Mouse (Mus musculus): Measurements from ENCODE around the gene Vps45.
A peak's percentile ranks its signal among the peaks of the same experiment; 100 is the strongest.

The Vps45 gene

GRCm38 (mm10) chr3:96058231-96058896 is at the start of gene Vps45:
Gene Vps45 (minus strand): TSS chr3:96058466.
- DNase-seq (ENCODE audit: low read depth in 2 of 2, low spot score in 2 of 2) = peak; percentile 46 to 65

- DNase-seq (ENCODE audit: low read depth in 2 of 2, low spot score in 2 of 2) = no peak
Observed at GRCm38 (mm10) chr3:96106151-96106550, 47.9 kb upstream of the Vps45 start.

- DNase-seq (ENCODE audit: low read depth in 2 of 2, low spot score in 2 of 2) = no peak
Observed at GRCm38 (mm10) chr3:96105232-96105747, 47.0 kb upstream of the Vps45 start.

- DNase-seq (ENCODE audit: low read depth in 2 of 2, low spot score in 2 of 2) = peak; percentile 38 to 51
Observed at GRCm38 (mm10) chr3:96104261-96105065, 46.2 kb upstream of the Vps45 start, which contains the start of gene Otud7b. Gene Otud7b (plus strand): TSS chr3:96104527.

DNA sequence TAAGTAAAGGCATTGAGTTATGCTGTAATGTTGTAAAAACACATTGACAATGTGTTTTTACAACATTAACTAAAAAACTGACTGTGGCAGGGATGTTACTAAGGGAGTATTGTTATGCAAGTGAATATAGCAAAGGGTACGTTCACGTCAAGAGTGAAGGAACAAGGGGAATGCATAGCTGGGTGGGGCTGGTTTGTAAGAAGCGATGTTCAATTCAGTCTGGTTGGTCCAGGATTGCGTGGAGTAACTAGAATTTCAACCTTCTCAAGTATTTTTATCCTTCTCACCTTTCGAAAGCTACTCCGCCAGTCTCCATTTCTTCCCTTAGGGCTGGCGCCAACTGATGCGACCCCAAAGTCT is 45.6 kb upstream of the Vps45 start:
- no peak for DNase-seq (ENCODE audit: low read depth in 2 of 2, low spot score in 2 of 2)

GRCm38 (mm10) chr3:96102100-96102872 is 44.0 kb upstream of the Vps45 start:
- peak in 1 of 2 experiments; percentile 18 for DNase-seq (ENCODE audit: low read depth in 2 of 2, low spot score in 2 of 2)

DNA sequence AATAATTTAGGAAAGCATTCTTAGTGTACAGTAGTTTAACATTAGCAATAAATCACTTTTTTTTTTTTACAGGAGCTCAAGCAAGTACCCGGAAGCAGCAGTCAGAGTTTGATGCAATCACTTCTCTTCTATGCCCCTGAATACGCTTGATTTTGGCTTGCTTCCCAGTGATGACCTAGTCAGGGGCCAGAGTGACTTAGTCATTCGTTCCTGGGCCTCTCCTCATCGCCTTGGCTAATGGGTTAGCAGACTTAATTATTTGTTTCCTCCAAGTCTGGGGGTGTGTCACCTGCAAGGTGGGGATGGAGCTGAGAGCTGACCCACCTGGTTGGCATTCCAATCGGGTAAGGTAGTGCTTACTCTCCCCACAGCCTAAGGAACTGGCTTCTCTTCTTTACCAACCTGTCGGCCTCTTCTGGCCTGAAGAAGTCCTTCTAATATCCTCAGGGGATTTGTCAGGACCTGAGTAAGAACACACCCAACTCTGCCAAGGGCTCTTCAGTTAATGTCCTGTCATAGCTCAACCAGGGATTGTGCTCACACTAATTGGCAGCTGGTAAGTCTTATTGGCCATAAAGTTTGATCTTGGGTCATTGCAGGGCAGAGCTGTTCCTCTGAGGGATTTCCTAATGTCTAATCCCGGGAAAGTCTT is 40.5 kb upstream of the Vps45 start:
- DNase-seq (ENCODE audit: low read depth in 2 of 2, low spot score in 2 of 2) = no peak

- DNase-seq (ENCODE audit: low read depth in 2 of 2, low spot score in 2 of 2) = no peak
Observed at GRCm38 (mm10) chr3:96098168-96098567, 39.9 kb upstream of the Vps45 start.

DNA sequence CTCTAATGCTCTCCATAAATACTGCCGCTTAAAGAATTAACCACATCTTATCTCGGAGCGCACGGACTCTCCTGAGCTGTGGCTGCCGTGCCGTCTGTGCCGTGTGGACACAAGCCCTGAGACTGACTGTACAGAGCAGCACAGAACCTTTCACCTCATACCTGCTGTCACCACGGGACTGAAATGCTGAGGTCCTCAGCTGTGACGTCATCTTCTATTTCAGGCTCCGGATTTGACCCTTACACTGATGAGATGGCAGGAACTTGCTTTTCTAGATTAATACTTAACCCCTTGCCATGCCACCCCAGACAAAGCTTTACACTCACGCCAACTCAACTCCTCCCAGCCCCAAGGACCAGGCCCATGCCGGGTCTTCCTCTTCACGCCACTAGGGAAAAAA is 35.9 kb upstream of the Vps45 start:
- no peak for DNase-seq (ENCODE audit: low read depth in 2 of 2, low spot score in 2 of 2)

DNA sequence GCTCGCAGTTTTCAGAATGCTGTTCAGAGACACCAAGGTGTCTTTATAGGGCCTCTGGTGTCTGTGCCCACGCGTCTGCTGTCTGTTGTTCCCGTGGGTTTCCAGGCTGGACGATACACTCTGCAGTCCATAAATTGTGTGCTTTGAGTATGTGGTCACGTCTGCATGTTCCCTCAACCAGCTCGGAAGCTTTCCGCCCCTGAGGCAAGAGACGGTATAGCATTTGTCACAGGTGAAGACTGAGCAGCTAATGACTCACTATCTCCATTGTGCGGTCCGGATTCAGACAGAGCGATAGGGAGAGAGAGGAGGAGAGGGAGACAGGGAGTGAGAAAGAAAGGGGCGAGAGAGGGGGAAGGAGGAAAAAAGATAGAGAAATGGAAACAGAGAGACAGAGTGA is 35.2 kb upstream of the Vps45 start:
- no peak for DNase-seq (ENCODE audit: low read depth in 2 of 2, low spot score in 2 of 2)

DNA sequence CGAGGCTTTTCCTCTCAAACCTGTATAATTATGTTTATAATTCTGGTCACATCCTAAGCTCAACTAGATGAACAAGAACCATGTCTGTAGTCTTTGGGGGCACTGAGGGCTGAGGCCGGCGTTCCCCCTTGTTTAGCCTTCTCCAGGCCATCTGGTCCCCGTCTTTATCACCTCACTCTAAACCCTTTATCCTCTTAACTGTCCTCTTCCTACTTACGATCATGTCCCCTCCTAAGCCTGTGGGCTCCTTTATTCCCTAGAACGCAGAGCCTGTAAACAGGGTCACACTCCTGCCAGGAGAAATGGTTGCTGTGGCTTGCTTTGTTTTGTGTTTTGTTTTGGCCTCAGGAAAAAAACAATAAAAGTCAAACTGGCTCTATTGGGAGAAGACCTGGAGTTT is 33.7 kb upstream of the Vps45 start:
- DNase-seq (ENCODE audit: low read depth in 2 of 2, low spot score in 2 of 2) = no peak

GRCm38 (mm10) chr3:96091146-96091545 is 32.9 kb upstream of the Vps45 start:
- no peak for DNase-seq (ENCODE audit: low read depth in 2 of 2, low spot score in 2 of 2)

GRCm38 (mm10) chr3:96089882-96090489 is 31.7 kb upstream of the Vps45 start:
- no peak for DNase-seq (ENCODE audit: low read depth in 2 of 2, low spot score in 2 of 2)

GRCm38 (mm10) chr3:96087801-96088200 is 29.5 kb upstream of the Vps45 start:
- DNase-seq (ENCODE audit: low read depth in 2 of 2, low spot score in 2 of 2) = no peak

- no peak for DNase-seq (ENCODE audit: low read depth in 2 of 2, low spot score in 2 of 2)
Observed at GRCm38 (mm10) chr3:96087219-96087618, 29.0 kb upstream of the Vps45 start.

DNA sequence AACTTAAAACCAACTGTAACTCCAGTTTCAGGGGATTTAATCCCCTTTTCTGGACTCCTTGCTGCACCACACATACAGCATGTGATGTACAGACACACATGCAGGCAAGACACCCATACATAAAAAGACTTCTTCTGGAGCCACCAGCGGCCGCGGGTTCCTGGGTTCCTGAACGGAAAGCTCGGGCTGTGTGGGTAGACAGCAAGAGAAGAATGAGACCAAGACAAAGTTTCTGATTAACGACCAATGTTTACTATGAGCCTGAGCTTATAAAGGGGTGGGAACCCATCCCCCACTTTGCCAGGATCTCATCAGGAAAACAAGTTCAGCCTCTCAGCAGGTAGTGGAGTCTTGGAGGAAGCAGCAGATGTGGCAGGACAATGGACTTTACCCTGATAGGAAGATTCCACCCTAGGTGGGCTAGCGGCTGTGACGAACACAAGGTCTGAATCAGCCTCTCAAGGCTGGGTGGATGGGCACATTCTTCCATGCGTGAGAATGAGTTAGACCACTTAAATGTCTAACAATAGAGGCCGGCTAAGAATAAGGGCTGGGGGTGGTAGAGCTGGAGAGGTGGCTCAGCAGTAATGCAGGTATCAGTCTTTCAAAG is 26.0 kb upstream of the Vps45 start:
- DNase-seq (ENCODE audit: low read depth in 2 of 2, low spot score in 2 of 2) = no peak

- no peak for DNase-seq (ENCODE audit: low read depth in 2 of 2, low spot score in 2 of 2)
Observed at GRCm38 (mm10) chr3:96082714-96083508, 24.6 kb upstream of the Vps45 start.

- no peak for DNase-seq (ENCODE audit: low read depth in 2 of 2, low spot score in 2 of 2)
Observed at GRCm38 (mm10) chr3:96082100-96082499, 23.8 kb upstream of the Vps45 start.

- DNase-seq (ENCODE audit: low read depth in 2 of 2, low spot score in 2 of 2) = no peak
Observed at GRCm38 (mm10) chr3:96081650-96082049, 23.4 kb upstream of the Vps45 start.

Data from CD8-positive naive resting alpha-beta T cell, adult 2 months (primary cell).